Mouse (Mus musculus) inflammation-experienced regulatory T-cells (primary cell): ENCODE measurements around the gene Ezh2. TPM values are rescaled to one million over a fixed set of nuclear protein-coding genes. Genes with fewer than 3 reads are reported as not detected.

Experiments used
- polyA plus RNA-seq, 2 experiments: library from polyadenylated mRNA; unstranded; fragments of 100-300 nt; shearing (Covaris generic); gene quantifications; one replicate each; pipeline ENCODE4 v1.2.1; 2017

Gene Ezh2
- 10 to 100 TPM; 40.7 to 48.2 TPM for polyA plus RNA-seq

DNA sequence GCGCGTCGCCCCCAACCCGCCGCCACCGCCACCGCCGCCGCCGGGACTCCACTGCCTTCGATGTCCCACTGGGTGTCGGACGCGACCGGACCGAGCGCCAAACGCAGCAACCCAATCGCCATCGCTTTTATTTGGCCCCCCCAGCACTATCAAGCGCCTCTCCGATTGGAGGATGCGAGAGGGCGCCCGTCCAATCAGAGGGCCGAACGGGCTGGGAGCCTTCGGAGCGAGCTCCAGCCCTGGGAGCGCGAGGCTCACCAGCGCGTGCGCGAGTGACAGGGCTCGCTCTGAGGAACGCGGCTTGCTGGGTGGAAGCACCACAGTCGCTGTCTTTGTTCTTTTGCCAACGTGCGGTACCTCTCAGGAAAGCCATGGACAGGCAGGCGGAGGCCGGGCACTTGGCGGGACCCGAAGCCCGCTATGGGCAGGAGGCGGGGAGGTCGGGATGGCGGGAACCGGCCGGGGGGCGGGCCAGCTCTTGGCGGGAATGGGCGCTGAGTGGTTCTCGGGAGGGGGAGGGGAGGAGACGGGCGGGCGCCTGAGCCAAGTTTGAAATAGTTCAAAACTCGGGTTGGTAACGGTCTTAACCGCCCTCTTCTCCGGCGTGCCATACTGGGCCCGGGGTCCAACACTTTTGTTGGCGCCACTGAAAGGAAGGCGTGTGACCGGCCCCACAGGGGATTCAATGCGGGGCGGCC is at the start of gene Ezh2:
Gene Ezh2, minus strand, starts transcription at position 416 of the 698 bp plus-strand sequence.

Other genes with a start within 250 kb of the Ezh2 start
- gene Cul1, start 141.9 kb downstream of the Ezh2 start, polyA plus RNA-seq: 100 to 1,000 TPM; 119 to 147 TPM
- 100 to 1,000 TPM; 139 to 149 TPM for gene Pdia4, start 218.1 kb upstream of the Ezh2 start, polyA plus RNA-seq
- gene Zfp786, start 235.5 kb upstream of the Ezh2 start, polyA plus RNA-seq: under 1 TPM in 1 of 2 experiments, not detected in 1; 0.36 TPM
- 10 to 100 TPM; 17.1 to 20.2 TPM for gene Zfp398, start 240.3 kb upstream of the Ezh2 start, polyA plus RNA-seq